Mouse (Mus musculus) layer of hippocampus, postnatal 25 days (tissue): ENCODE measurements around the gene Bcl2l15. TPM values are rescaled to one million over a fixed set of nuclear protein-coding genes. Genes with fewer than 3 reads are reported as not detected.
"Not testable (repeated sequence)": the region's sequence is repeated elsewhere in the genome, so short reads cannot be mapped to it uniquely, and the experiment has no call there.

Source experiments
- DNase-seq, 2 experiments: peaks; one replicate each; pipeline ENCODE4 v3.0.0; 2022; ENCODE audit warnings: mixed read lengths in 2 of 2, low spot score in 1 of 2; ENCODE audit errors: extremely low spot score in 1 of 2
- total RNA-seq, 2 experiments: library from RNA; stranded (reverse); gene quantifications; 2 replicates each; pipeline ENCODE4 v1.2.3; 2021

Gene Bcl2l15
- 1 to 10 TPM; 1.5 to 1.6 TPM for total RNA-seq

DNA sequence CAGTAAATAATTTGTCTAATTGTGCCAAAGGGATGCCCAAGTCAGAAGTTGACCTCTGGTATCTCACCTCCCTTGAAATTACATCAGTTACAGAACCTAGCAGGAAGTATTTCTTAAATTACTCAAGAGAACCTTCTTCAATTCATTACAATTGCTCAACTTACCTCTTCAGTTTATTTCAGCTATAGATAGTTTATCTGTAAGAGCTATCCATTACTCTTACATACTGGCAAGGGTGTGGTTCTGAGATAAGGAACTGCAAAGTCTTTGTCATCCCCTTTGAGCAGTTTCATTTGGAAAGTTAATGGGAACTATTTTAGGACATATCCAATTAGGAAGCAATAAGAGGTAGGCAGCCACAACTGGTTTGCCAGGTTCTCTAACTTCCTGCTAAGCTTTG, at the start of gene Bcl2l15:
Gene Bcl2l15 (plus strand): TSS at position 176 of the 400 bp plus-strand sequence.
- no peak for DNase-seq

DNA sequence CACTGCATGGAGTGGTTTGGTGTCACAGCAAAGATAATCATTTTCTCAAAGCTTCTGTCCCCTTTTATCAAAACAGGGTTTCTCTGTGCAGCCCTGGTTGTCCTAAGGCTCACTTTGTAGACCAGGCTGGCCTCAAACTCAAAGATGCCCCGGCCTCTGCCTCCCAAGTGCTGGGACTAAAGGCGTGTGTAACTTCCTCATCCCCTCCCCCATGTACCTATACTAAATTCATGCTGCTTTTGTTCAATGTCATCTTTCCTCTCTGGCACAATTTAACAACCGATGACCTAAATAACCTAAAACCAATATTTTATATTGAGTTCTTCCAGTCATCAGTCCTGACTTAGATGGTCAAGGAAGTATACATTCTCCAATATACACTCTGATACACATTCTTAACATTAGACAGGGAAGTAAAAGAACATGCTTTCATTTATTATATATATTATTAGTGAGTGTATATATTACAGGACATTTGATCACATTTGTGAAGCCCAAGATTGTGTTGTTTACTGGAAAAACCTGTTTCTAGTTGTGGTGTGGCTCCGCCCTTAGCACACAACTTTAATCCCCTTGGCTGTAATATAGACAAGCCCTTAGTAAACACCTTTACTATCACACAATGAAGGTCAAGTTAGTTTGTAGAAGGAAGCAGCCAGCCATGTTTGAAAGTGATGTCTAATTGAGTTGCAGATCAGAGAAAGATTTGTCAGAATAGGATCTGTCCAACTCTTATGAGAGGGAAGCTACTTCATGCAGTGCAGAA, 49.4 kb upstream of the Bcl2l15 start:
- no peak for DNase-seq

DNA sequence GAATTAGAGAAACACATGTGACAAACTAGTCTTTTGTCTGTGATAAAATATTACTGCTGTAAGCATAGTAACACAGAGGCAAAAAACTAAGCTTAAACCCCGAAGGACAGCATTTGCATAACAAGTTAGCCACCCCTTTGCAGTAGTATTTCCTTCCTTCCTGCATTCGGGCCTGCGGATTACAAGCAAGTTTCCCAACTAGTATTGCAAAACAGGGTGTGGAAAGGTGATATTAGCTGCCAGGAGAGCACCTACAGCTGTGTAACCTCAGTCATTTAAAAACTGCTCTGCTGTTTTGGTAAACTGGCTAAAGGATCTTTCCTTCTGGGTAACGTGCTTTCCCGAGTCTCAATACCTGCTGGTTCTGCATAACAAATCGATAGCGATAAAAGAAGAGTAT, 45.2 kb upstream of the Bcl2l15 start:
- DNase-seq: no peak

DNA sequence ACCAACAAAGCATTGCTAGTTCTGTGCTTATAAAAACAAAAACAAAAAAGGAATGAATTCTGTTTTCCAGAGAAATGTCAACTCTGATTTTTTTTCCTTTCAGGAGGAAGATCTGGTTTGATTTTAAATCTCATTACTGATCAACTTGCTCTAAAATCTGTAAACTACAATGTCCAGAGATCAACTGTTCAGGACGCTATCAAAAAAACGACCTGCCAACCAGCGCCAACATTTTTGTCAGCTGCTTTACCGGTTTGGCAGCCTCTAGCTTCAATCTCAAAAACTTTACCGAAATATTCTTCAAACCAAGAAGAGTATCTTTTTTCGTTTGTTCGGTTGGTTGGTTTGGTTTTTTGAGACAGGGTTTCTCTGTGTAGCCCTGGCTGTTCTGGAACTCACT, 43.3 kb upstream of the Bcl2l15 start:
- no peak for DNase-seq

DNA sequence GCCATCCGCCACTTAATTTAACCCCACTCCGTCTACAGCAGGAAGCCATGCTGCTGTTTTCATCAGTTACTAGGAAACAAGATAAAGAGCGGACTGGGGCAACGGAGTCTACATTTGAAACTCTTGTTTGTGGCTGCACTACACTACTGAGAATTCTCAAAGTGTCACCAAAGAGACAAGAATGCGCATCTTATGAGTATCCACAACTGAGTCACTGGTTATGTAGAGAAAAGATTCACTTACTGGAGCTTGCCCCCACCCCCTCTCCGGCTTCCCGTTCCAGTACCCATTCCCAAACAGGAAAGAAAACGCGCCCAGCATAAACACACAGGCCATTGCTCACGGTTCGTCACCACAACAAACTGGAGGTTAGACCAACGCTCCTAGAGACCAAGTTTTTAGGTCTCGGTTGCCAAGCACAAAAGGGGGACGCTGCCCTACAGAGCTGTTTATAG, 42.5 kb upstream of the Bcl2l15 start:
- DNase-seq: no peak

DNA sequence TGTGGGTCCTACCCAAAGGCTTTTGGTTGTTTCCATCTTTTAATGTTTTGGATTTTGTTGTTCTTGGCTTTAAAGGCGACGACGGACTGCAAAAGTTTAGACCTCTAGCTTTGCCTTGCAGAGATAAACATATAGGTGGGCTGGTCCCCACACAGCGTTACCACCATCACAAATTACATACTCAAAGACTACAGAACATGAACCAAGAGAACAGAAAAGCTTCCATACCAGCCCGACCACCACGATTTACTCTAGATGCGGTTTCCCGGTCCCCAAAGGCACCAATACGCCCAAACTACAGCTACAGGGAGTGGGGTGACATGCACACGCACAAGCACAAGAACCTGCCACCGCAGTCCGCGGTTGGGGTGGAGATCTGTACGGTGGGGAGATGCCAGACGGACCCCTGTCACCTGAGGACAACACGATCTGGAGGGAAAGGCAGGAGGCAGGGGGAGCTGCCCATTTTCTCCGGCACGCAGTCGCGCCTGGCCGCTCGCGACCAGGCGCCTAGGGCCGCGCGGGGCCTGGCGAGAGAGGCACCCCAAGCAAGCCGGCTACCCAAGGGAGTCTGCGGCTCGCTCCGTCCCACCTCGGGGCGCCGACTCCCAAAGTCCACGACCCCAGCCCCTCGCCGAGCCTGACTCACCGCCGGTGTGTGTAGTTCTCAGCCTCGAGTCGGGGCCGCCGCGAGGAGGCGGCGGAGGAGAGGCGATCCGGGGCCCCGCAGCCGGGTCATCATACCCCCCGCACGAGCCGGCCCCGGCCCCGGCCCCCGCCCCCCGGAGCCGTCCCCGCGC, 41.9 kb upstream of the Bcl2l15 start:
- DNase-seq: peak; percentile 22 to 29

DNA sequence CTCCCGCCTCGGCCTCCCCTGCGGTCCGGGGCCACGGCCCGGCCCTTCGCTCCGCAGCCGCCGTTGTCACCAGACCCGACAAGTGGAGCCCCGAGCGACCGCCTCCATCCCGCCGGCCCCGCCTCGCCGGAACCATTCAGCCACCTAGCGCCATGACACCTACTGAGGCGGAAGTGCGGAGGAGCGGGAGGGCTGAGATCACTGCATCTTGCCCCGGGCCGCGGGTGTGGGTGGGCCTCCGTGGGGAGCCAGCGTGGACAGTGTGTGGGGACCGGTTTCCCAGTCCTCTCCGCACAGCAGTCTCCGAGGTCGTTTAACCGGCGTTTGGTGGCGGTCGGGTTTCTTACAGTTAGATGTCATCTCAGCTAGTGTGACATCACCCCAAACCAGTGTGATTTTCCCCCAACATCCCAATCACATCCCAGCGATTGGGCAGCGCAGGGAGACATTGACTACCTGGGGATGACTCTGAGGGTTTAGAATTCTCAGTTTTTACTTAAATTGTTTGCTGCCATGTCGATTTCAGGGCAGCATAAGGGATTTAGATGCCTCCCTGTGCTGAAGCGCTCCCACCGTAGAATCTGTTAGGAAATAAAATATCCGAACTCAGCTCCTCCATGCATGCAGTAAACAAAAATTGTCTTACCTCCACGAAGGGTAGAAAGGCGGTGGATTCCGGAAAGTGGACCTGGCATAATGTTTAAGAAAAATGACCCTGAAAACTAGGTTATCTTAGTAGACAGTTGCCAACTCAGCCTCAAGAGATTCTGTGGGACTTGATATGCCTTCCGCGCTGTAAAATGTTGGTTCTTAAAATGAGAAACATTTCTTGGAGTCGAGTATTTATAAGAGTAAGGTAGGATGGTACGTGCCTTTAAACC, 40.9 kb upstream of the Bcl2l15 start, which contains the start of gene Hipk1:
Gene Hipk1 (minus strand): TSS at position 334 of the 881 bp plus-strand sequence.
- peak; percentile 84 to 90 for DNase-seq

DNA sequence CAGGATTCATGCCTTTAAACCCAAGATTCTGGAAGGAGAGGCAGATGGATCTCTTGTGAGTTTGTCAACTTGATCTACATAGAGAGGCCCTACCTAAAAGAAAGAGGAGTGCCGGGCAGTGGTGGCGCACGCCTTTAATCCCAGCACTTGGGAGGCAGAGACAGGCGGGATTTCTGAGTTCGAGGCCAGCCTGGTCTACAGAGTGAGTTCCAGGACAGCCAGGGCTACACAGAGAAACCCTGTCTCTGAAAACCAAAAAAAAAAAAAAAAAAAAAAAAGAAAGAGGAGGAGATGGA, 40.3 kb upstream of the Bcl2l15 start:
- not testable (repeated sequence) for DNase-seq

DNA sequence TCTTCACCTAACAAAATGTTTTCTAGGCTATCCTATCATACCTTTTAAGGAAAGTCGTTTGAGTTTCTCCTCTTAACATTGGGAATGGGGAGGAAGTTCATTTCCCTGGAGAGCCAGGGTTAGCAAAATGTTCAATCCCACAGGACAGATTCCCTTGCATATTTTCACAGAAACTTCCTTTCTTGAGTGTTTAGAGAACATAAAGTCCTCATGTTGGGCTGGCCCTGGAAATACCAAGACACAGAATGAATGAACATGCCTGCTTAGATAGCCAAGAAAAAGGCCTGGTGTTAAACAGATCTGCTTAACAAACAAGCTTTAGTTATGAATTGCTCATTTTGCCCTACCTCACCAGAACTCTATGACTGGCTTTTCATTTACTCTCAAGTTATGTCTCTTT, 39.8 kb upstream of the Bcl2l15 start:
- no peak for DNase-seq

DNA sequence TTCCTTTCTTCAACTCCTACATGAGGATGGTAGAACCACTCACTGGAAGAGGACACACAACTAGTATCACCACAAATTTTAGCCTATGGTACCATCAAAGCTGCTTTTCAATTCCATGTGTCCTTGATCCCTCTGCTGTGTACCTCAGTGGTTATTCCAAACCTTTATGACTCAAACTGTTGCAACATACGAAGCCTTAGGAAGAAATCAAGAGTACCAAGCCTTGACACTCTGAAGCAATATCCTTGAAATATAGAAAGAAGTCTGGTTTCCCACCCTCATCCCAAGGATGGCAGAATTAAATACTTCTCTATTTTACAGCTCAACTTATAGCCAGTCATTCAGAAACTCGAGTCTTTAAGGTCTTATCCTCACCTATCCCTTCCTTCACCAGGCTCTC, 36.0 kb upstream of the Bcl2l15 start:
- no peak for DNase-seq

DNA sequence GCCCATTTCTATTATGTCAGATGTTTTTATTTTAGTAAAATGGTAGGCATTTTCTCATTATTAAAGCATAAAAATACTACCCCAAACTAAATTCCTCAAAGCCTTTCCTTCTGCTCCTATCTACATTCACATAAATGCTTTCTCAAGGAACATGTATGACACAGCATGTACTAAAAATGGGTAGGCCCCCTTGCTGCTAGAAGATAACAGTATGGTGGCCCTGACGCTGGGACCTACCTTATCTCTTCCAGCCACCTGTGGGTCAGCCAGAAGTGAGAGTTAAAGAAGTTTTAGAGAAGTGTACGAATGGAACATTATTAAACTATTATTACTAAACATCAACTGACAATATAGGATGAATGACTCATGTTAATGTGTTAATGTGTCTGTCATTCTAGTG, 32.9 kb upstream of the Bcl2l15 start:
- no peak for DNase-seq

DNA sequence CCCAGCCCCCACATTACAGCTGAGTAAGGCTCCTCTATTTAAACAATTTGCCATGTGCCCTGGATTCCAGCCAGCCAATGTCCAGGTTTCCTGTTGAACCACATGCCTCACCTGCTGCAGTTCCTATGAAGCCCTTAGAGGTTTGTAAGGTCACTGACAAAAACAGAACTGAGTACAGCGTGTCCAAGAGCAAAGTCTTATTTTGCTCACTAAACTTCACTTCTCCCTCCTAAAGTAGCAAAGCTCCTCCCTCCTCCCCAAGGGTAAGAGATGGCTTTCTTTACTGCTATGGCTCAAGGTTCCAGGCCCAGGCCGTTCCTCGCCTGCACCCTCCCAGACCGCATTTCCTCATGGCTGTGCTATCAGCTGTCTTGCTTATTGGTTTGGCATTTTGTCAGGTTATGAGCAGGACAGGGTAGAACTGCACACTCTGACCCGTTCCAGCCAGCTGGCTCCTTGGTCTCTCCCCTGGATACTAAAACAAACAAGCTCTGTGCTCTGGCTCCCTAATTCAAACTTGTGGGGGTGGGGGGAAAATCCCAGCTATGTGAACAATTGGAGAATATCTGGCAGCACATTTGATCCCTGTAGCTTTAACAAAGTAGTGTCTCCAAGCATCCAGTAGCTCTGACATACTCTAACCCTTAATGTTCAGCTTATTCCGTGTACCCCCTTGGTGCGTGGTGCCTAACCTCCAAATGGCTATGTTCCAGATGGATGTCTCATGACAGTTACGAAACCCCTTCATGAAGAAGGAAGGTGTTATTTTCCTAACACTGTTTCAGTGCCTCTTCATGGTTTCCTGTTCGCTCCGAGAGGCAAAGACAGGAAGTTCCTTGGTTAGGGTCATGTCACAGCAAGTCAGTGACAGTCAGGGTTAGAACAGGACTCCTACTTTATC, 30.5 kb upstream of the Bcl2l15 start:
- peak; percentile 12 to 33 for DNase-seq

DNA sequence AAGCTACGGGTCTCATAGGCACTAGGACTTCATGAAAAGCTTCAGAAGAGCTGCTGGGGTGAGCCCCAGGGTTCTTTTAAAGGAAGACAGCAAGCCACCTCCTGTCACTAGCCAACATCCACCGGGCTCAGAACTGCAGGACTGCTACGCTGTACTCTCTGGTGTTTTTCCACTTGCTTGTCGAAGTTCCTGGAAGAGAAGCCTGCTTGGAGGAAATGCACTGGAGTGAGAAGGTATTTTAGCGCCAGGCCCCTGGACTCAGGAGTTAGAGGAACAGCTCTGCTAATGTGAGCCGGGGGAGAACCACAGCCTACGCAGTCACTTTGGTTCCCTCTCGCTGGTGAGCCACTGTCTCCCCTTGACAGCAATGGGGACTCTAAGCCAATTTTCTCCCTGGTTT, 29.5 kb upstream of the Bcl2l15 start:
- DNase-seq: no peak

DNA sequence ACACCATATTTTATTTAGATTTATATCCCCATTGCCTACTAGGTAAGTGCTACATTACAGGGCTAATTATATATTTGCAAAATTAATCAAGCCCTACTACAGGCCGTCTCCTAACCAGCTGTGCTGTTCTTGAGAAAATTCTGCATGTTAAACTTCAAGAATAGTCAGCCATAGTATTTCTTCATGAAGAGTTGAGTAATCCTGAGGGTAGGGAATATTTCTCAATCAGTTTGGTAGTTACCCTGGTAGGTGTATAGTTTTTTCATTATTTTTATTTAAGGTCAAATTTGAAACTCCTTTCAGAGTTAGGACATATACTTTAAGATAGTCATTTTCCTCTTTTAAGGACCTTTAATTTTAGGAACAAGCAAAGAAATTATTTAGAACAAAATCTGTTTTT, 26.7 kb upstream of the Bcl2l15 start:
- DNase-seq: no peak

DNA sequence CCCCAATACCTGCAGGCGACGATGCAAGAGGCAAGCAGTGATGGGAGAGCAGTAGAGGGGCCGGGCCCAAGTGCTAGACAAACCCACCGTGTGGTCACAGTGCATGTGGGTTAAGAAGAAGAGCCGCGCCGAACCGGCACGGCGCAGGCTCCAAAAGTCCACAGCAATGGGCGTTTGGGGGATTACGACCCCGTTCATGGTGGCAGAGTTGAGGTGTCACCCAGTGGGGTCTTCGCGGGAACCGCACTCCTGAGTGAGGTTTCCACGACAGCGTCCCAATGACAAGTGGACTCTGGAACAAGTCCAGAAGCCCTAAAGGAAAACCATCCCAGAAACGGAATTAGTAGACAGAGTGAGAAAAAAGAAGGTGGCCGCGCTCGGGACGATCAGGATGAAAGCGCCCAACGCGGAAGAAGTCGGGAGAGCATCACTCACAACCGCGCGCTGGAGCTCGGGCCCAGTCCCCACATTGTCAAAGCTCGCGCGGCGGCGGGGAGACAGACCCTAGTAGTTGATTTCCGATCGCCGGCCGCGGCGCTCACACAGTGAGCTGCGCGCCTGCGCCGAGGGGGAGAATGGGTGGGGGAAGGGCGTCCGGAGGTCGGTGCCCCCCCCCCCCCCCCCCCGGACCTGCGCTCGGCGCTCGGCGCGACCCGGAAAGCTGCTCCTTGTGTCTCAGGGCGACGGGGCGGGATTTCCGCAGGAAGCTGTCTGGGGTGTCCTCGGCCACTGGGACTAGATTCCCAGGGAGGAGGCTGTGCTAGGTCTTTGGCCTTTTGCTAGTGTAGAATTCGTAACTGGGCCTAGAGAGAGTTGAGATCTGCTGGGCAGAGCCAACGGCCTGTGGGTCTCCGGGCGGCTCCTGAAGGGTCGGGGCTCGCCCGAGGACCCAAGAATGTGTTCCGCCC, 23.3 kb upstream of the Bcl2l15 start, which contains the start of the genes Dclre1b, Ap4b1 and Gm43064:
Gene Dclre1b (minus strand): TSS at position 554 of the 908 bp plus-strand sequence.
Gene Ap4b1 (plus strand): TSS at position 630 of the 908 bp plus-strand sequence.
Gene Gm43064 (plus strand): TSS at position 683 of the 908 bp plus-strand sequence.
- peak; percentile 76 to 86 for DNase-seq

DNA sequence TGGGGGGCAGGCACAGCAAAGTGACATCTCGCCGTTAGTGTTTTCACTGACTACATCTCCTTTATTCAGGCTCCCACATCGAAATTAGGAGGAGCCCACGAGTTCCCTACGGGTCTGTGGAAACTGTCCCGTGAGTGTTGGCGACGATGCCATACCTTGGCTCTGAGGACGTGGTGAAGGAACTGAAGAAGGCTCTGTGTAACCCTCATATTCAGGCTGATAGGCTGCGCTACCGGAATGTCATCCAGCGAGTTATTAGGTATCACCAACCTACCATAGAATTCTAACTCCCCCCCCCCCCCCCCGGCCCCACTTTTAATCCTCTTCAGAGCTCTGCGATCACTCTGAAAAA, 22.6 kb upstream of the Bcl2l15 start:
- no peak for DNase-seq

DNA sequence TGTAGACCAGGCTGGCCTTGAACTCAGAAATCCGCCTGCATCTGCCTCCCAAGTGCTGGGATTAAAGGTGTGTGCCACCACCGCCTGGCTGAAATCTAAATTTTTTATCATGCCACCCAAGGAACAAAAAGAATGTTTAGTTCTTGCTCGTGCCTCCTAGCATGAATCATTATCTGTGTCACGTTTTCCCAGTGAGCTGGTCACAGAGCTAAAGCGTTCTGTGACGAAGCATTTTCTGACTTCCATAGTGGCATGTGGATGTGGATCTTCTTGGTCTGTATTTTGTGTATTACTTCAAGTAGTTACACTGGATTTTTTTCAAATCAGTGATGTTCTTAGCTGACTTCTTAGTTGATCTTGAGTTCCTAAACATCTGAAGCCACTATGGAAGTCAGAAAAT, 21.4 kb upstream of the Bcl2l15 start:
- no peak for DNase-seq

DNA sequence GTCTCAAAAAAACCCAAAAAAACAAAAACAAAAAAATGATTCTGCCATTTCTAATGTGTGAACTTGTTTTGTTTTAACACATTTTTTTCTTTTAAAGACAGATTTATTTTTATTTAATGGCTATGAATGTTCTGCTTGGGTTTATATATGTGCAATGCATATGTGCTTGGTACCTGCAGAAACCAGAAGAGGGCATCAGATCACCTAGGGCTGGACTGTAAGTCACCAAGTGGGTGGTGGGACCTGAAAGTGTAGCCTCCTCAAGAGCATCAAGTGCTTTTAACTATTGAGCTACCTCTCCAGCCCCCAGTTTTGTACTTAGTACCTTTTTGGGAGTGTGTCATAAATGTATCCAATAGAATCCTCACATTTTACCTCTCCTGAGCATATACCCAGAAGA, 4.9 kb upstream of the Bcl2l15 start:
- DNase-seq: no peak

DNA sequence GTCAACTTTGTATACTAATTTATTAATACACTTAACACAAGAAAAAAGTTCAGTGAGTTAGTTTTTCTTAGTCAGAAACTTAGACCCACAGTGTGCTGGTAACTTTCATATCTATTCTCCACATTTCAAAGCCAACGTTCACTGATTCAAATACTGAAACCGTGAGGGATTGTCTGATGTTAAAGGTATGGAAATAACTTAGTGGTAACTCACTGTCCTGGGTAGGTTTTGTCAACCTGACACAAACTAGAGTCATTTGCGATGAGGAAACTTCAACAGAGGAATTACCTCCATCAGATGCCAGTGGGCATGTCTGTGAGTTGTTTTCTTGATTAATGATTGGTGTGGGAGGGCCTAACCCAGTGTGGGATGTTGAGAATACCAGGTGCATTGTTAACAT, 3.4 kb upstream of the Bcl2l15 start:
- no peak for DNase-seq
